Mouse (Mus musculus) brain, embryonic 18.5 days (tissue): Measurements from ENCODE around the gene Zzz3.

ENCODE experiments used
- DNase-seq: peaks from one replicate; pipeline ENCODE4 v3.0.0-alpha.2; 2012; ENCODE audit warnings: low read depth, low spot score

The Zzz3 gene

DNA sequence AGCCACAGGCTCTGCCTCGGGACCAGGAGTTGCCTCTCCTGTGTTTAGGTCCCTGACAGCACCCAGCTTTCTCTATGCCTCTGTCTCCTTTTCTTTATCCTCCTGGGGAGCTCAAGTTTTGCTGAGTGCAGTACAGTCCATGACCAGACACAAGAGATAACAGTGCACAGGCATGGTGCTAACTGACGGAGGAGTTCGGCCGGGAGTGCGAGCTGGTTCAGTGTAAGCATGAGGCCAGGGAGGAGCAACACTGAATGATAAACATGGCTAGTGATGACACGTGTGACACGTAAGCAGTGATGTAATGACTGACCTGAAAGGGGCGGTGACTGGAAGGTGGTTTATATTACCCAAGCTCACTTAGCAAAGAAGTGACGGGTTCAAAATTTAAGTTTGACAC lies 71.6 kb downstream of the Zzz3 start:
- no peak for DNase-seq

DNA sequence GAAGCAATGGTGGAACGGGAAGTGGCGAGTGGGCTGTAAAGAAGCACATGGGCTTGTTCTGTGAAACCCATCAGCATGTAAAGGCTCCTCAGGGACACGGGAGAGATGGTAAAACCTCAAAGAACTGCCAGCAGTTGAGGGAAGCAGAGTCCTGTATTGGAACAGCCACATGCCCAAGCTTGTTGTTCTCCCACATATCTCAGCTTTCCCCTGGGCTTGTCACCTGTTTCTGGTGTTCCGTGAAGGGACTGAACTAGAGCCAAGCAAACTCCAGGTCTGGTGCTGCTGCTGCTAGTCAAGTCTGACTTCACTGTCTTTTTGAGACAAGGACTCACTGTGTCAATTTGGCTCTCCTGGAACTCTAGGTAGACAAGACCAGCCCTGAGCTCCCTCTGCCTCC lies 72.0 kb downstream of the Zzz3 start:
- DNase-seq: no peak

DNA sequence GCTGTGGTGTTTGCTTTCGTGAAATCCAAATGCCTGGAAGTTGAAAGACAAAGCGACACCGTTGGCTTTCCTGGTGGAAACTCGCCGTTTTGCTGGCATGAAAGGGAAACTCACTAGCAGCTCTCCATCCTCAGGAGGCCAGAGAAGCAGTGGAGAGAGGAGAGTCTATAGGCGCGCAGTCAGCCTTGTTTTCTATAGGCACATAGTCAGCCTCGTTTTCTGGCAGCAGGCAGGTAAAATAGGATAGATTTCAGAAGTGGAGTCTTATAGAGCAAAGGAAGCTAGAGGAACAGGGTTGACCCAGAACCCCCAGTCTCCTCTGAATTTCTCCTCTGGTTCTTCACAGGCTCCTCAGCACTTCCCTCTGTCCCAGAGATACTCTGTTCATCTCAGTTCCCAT lies 72.8 kb downstream of the Zzz3 start:
- no peak for DNase-seq

DNA sequence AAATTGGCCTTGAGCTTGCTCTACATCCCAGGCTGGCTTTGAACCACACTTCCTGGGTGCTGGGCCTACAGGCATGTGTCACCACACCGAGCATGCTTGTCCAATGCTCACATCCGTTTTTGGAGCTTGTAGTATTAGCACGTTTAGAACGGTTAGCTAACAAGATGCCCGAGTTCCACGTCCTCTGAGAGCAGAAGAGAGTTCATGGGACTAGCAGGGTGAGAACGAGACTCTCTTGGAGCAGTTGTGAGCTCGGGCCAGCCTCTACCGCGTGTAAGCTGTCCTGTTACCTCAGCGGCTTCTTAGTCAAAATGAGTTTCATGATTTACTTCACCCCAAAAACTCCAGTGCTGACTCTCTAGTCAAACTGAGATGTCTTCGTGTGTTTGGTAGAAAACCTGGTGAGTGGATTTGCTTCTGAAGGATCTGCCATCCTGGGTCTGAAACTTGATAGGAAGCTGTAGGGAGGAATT lies 73.3 kb downstream of the Zzz3 start:
- no peak for DNase-seq

DNA sequence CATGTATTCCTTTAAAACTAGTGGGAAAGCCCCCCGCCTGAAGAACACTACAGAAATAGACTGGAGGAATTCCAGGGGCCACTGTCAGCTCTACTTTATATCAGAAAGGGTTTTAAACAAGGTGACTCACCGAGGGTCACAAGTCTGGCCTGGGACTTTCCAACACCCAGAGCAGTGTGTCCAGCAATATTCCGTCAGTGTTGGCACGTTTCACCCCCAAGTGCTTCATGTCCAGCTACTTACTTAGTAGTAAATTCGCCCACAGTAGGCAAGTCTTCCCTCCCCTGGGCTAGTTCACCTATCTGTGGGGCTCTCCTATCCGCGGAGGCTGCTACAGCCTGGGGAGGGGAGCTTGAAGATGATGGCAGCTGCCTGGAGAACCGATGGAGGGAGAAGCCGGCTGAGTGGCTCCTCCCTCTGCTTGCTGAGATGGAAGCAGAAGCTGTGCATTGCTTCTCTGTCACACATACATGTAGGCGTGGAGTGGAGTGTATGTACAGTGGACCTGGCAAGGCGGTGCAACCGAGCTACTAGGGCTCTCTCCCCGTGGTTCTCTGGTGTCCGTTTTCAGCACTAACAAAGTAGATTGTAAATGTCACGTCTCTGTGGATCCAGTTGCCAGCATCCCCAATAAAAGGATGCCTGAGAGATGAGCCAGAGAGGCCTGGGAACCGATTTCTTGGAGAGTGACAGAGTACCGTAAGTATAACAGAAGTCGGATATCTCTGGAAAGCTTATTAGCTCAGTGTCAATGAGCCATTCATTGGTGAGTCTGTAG lies 74.3 kb downstream of the Zzz3 start:
- DNase-seq: no peak

DNA sequence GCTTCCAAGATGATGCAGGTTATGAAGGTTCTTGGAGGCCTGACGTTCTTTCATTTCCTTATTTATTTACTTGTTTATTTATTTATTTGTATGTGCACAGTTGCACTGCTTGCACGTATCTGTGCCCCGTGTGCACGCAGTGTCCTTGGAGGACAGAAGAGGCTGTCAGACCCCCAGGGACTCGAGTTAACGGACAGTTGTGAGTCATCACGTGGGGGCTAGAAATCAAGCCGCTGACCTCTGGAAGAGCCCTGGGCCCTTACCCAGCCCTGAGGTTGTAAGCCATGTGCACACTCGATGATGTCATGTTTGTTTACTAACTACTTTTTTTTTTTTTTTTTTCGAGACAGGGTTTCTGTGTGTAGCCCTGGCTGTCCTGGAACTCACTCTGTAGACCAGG lies 75.1 kb downstream of the Zzz3 start:
- DNase-seq: no peak

DNA sequence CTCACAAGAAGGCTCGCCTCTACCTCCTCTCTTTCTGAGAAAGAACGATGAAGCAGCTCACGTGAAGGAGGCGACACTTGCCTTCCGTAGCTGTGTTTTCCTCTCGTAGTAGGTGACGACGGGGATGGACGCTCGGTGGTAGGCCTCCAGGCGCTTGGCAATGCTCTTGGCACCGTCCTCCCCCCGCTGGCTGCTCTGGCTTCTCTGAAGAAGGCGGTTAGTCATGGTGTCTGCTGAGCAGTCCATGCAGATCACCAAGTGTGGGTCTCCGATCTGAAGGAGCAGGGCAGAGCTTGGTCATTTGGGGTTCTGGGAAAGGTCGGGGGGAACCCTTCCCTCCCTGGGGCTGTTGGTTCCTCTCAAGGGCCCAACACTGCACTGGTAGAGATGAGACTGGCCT lies 77.4 kb downstream of the Zzz3 start:
- DNase-seq: no peak

DNA sequence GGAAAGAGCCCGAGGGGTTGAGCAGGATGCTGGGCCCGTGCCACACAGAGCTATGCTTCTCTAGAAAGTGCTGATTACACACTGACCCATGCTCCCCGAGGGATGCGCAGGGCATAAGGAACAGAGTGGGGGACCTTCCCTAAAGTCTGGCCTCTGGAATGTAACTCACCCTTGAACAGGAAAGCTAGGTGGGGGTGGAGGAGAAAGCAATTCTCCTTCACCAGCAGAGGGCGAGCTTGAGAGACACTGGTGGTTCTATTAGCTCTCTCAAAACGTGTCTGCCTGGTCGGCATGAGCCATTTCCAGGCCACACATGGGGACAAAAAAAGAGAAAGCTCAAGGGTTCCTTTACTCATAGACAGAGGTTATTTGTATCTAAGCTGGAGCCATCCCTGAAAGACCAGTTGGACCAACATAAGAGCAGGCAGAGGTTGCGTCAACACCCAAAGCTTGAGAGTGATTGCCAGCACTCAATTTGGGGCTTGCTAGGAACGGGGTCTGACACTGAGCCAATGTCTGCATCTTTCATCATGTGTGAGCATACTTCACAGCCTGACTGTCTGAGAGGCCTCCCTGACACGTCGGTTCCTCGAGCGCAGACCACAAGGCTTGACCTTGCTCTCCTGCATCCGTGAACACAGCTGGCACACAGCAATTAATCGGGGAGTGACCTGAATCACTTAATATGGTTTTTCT lies 79.5 kb downstream of the Zzz3 start:
- DNase-seq: no peak

DNA sequence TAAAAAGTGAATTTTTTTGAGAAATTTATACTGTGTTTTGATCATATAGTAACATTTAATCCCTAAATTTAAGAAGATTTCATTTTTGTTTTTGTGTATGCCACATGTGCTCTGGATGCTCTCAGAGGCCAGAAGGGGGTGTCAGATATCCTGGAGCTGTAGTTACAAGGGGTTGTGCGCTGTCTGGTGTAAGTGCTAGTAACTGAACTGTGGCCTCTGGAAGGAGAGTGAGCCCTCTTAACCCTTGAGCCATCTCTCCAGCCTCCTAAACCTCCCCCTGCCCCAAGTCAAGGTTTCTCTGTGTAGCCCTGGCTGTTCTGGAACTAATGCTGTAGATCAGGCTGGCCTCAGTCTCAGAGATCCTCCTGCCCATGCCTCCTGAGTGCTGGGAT lies 80.0 kb downstream of the Zzz3 start:
- no peak for DNase-seq

DNA sequence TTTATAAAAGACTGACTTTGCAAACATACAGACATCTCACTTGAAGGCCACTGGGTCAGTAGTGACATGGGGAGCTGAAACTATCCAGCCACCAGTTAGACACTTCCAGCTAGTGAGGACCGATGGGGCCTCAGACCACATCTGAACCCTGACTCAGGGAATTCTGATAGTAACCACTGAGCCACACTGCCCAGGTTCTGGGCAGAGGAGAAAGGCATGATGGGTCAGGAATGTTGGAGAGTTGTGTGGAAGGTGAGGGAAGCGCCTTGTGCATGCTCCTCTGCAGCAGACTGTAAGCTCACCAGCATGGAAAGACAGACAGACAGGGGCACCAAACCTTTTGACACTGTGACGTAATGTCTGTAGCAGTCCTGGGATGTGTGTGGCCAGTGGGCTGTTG lies 80.6 kb downstream of the Zzz3 start:
- DNase-seq: no peak

DNA sequence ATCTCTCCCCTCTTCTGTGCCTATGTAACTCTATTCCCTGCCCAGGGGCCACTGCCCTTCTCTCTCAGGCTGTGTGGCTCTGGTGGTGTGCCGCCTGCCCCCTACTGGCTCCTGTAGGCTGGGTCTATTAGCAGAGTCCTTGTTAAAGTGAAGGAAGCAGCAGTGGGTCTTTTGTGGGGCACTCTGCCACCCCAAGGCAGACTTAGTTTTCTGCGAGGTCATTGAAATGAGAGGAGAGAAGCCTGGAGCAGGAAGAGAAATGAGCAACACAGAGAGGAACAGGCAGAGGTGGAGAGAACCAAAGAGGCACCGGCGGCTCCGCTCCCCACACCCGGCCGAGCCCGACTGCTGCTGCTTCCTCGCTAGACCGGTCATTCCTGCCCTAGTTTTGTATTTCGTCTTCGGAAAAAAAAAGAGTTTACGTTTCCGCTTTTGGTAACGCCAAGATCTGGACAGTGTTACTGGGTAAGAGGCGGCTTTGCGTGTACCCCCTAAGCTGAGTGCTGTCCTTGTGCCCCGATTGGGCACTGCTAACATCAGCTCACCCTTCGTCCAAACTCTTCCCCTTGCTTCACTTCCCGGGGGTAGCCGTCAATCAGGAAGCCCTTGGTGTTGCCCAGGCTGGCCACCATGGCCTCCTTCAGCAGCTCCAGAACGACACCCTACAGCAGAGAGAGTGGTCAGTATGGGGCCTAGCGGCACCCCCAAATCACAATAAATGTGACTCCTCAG lies 82.7 kb downstream of the Zzz3 start:
- DNase-seq: no peak

DNA sequence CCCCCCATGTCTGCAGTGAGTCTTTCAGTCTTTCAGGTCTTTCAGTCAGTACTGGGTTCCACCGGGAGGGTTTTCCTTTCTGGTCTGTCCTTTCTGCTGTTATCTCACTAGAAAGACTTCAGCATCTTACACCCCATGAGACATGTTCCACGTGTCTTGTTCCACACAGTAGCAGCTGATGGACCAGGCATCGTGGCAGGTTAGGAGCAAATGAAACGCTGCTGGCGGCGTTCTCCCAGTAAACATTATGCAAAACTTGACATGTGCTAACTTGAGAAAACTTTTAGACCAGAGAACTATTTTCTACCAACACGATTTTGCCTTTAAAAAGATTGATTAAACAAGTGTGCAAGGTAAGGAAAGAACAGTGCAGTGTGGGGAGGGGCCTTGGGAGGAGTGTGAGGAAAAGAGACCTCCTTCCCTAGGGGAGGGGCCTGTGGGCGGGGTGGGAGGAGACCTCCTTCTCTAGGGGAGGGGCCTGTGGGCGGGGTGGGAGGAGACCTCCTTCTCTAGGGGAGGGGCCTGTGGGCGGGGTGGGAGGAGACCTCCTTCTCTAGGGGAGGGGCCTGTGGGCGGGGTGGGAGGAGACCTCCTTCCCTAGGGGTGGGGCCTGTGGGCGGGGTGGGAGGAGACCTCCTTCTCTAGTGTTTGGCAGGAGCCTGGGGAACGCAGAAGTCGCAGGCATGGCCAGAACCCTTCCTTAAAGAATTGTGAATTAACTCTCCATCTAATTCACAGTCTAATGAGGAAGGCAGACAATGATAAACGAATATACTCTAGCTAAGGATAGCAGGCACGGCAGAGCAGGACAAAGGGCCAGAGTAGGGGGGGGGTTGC lies 83.5 kb downstream of the Zzz3 start:
- no peak for DNase-seq

DNA sequence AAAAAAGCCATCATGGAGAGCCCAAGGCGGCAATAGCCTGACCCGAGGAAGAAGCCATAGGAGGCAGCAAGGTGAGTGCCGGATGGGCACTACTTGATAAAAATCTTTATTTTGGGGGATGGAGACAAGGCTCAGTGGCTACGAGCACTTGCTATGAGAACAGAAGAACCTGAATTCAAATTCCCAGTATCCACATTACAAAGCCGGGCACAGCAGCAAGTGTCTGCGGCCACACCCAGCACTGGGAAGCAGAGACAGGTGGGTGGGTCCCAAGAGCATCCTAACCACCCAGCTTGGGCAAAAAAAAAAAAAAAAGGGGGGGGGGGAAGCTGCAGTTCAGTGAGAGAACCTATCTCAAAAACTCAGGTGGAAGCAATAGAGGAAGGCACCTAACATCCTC lies 85.1 kb downstream of the Zzz3 start:
- DNase-seq: no peak

DNA sequence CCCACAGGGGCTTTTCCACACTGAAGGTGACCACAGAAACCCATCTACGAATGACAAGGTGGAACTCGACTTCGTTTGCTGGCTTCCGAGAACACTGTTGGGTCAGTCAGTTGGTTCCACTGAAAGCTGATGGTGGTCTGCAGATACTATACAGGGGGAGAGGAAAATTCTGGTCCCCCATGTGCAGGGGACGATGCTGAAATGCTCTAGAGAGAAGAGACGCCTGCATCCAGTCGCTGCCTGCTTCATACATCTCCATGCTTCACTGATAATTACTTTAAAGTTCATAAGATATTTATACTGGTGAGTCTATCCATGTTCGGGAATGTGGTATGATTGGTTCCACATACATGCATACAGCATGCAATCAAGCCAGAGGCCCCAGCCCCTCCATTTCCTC lies 86.9 kb downstream of the Zzz3 start:
- DNase-seq: no peak

DNA sequence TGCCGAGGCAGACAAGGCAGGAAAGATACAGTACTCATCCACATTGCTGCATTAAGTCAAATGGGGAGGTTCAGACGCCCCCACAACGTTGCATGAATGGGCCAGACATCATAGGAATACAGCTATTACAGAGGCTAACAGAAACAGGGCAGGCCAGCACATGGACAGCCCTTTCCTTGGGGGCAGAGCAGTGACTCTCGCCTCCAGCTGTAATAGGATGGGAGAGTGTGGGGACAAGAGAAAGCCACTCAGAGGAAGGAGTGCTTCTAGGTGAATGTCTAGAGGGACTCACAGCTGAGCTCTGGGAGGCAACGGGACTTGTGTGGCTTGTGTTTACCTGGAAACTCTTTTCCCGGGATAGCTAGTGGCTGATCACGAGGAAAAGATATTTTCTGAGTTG lies 88.5 kb downstream of the Zzz3 start:
- DNase-seq: no peak

DNA sequence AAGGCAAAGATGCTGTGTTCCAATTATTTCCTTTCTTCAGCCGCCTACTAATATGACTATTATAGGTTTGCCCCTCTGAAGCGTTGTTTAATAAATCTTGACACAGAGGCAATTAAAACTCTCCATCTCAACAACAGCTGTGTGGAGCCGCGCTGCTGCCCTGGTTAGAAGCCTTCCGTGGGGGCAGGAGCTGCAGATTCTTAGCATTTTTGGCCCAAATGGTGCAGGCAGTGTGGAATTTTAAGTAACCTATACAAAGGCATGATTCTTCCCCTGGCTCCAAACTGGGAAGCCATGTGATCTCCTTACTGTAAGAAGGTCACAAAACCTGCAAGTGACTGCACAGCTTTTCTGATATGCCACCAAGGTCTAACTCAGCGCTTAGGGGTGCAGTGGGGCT lies 88.9 kb downstream of the Zzz3 start:
- no peak for DNase-seq

DNA sequence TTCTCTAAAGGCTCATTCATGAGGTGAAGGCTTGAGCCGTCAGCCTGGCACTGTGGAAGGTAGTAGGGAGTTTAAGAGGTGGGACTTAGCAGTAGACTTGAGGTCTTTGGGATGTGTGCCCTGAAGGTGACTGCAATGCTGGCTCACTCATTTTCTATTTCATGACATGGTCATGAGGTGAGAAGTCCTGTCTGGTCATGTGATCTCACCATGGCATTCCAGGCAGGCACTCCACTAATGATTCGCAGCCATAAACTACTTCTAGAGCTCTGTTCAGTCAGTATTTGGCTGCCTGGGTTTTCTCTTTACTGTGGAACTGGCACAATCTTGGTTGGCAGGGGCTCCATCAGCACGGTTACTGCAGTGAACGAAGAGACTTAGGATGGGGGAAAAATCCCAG lies 93.7 kb downstream of the Zzz3 start:
- DNase-seq: no peak

DNA sequence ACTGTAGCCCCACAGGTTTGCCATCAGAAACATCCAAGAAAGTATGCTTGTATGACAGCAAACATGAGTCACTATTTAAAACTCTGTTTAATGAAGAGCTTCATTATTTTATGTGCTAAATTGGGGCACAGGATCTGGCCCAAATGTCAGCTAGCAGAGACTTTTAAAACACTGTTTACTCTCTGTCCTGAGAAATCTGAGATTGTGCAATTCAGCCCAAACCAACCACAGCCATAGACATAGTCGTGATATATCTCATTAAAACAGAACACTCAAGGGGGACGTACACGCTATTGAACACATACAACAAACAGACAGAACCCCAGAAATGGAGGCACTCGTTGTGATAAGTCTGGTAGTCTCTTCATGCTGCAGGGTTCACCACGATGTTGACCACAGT lies 95.2 kb downstream of the Zzz3 start:
- DNase-seq: no peak

DNA sequence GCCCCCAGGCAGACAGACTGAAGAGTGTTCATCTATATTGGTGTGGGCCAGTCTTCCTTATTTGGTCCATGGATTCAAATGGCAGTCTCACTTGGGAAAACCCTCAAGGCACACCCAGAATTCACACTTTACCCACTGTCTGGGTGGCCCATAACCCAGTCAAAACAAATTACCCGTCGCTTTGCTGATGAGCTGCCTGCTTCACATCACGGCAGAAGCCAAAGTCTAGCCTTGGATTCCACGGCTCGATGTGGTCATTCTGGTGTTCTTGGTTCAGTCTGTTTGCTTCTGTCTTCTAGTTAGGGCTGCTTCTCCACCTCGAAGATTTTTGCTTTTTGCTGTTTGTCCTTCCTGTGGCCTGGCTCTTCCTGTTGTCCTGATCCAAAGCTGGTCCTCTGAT lies 97.0 kb downstream of the Zzz3 start:
- no peak for DNase-seq

DNA sequence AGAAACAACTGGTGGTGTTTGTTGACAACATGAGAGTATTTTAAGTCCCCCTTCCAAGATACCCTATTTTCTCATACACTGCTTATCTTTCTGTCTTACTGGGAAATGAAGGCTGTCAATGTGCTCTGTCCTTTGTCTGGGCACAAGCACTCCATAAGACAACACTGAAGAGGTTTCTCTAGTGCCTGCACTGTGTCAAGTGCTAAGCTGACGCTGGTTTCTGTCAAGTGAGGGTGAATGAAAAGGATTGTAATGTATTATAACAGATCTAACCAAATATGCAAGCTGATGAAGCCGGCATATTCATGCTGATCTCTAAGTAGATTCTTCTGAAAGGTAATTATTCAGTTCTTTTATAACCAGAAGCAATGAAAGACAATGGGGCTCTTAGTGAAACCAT lies 98.5 kb downstream of the Zzz3 start:
- DNase-seq: no peak

DNA sequence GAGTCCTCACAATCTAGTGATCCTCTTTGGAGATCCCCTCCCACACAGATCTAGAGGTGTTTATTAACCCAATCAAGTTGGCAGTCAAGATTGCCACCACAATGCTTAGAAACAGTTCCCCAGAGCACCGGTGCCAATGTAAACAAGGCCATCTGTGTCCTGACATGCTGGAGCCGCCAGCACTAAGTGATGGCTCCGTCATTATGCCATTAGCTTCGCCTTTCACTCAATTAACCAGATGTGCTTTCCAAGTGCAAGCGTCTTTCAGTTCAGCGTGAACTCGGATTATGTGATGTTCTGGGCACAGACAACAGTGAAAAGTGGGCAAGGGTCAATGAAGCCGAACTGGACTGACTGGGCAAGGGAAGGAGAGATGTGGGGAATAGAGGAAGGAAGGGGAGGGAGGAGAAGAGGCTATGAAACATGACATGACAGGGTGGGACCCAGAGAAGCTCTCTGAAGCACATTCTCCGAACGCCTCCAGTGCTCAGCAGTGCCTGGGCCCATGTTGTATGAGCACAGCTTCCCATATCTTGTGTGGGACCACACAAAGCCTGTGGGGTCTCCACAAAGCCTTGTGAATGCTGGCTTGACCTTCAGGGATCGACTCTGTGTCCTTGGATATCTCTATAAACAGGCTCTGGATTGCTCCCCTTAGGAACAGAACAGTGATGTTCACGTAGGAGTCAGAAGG lies 99.5 kb downstream of the Zzz3 start:
- DNase-seq: no peak
